Mouse (Mus musculus) hindbrain, embryonic 10.5 days (tissue): Measurements from ENCODE around the gene Olfr374. TPM values are rescaled to one million over a fixed set of nuclear protein-coding genes. Genes with fewer than 3 reads are reported as not detected.
A peak's percentile ranks its signal among the peaks of the same experiment; 100 is the strongest.

Experiments
- DNase-seq: peaks from one replicate; pipeline ENCODE4 v3.0.0-alpha.2; 2017; ENCODE audit warnings: low spot score
- H3K27ac ChIP-seq: fragments of 300-500 bp; sonication (generic); 2 replicates; pipeline ENCODE4 v1.5.1; 2016; ENCODE audit warnings: mild to moderate bottlenecking, moderate library complexity
- H3K27me3 ChIP-seq: fragments of 300-500 bp; sonication (generic); 2 replicates; pipeline ENCODE4 v1.6.1; 2016; ENCODE audit warnings: mild to moderate bottlenecking; ENCODE audit not compliant: poor library complexity, insufficient read depth, severe bottlenecking
- H3K36me3 ChIP-seq: fragments of 300-500 bp; sonication (generic); 2 replicates; pipeline ENCODE4 v1.6.1; 2016; ENCODE audit warnings: mild to moderate bottlenecking, moderate library complexity
- H3K4me1 ChIP-seq: fragments of 300-500 bp; sonication (generic); replicated peaks from 2 replicates; pipeline ENCODE4 v1.6.1; 2016; ENCODE audit warnings: mild to moderate bottlenecking
- H3K4me3 ChIP-seq: fragments of 300-500 bp; sonication (generic); 2 replicates; pipeline ENCODE4 v1.5.1; 2016; ENCODE audit warnings: mild to moderate bottlenecking, moderate library complexity
- H3K9me3 ChIP-seq: fragments of 300-500 bp; sonication (generic); 2 replicates; pipeline ENCODE4 v1.6.1; 2016; ENCODE audit warnings: mild to moderate bottlenecking, moderate library complexity
- WGBS: fragments of 180-500 bp; shearing (Covaris S2); methylation state at CpG from one replicate; pipeline ENCODE4 v1.1.7; 2016; 5-methylcytosine and 5-hydroxymethylcytosine counted together
- polyA plus RNA-seq: library from polyadenylated mRNA; unstranded; fragments of >200 nt; fragmentation: Nextera tagmentation; extraction: Ambion mirVana; gene quantifications from 2 replicates; pipeline ENCODE4 v1.2.1, GENCODE M21; 2016

Olfr374 gene
- polyA plus RNA-seq, 1 experiment from 2014 or later = not detected

- H3K27me3 ChIP-seq = no peaks in the 10 kb centered on the region
- H3K4me3 ChIP-seq = peak within 1 kb of the TSS; percentile 97
- no peaks in the 10 kb centered on the region for H3K9me3 ChIP-seq
- peaks cover 25% of the 10 kb centered on the region for H3K4me1 ChIP-seq
- under 1% methylated on average over 82 of the region's 82 CpGs for WGBS
- peak within 1 kb of the TSS; percentile 94 for H3K27ac ChIP-seq
- H3K36me3 ChIP-seq = peaks cover 32% of the 10 kb centered on the region
- peak; percentile 100 for DNase-seq
Measured at GRCm38 (mm10) chr8:72160707-72161697, 54.2 kb downstream of the Olfr374 start, which contains the start of gene Rab8a. Gene Rab8a, plus strand, starts transcription at chr8:72161200.

- Histone ChIP-seq H3K9me3 (no peaks in the 10 kb centered on the region), H3K27ac (no peak overlapping the region), H3K36me3 (peaks cover 49% of the 10 kb centered on the region), H3K4me1 (peaks cover 25% of the 10 kb centered on the region), H3K4me3 (no peak overlapping the region), H3K27me3 (no peaks in the 10 kb centered on the region)
- no peak for DNase-seq
Measured at GRCm38 (mm10) chr8:72162821-72163220, 56.0 kb downstream of the Olfr374 start.

Other genes with a start within 250 kb of the Olfr374 start
- 4.3 and 5.3 TPM in 2 replicates for gene Zfp709, start 225.0 kb upstream of the Olfr374 start, polyA plus RNA-seq
- gene Zfp882, start 198.4 kb upstream of the Olfr374 start, polyA plus RNA-seq = 8.6 and 8.7 TPM in 2 replicates
- gene Zfp617, start 198.4 kb upstream of the Olfr374 start, polyA plus RNA-seq = 31.7 and 34.2 TPM in 2 replicates
- 18.3 and 26.3 TPM in 2 replicates for gene Zfp961, start 156.0 kb upstream of the Olfr374 start, polyA plus RNA-seq
- 0.50 and 1.0 TPM in 2 replicates for gene Cyp4f18, start 97.4 kb upstream of the Olfr374 start, polyA plus RNA-seq
- gene Olfr372, start 65.8 kb upstream of the Olfr374 start, polyA plus RNA-seq = not detected in 2 replicates
- gene Olfr373, start 23.9 kb upstream of the Olfr374 start, polyA plus RNA-seq = 0.04 TPM in 1 of 2 replicates, not detected in the other
- gene Tpm4, start 27.9 kb downstream of the Olfr374 start, polyA plus RNA-seq = 481 and 624 TPM in 2 replicates
- 141 and 155 TPM in 2 replicates for gene Rab8a, start 54.2 kb downstream of the Olfr374 start, polyA plus RNA-seq
- gene Hsh2d, start 82.6 kb downstream of the Olfr374 start, polyA plus RNA-seq = not detected in 2 replicates
- gene Cib3, start 105.8 kb downstream of the Olfr374 start, polyA plus RNA-seq = not detected in 2 replicates
- not detected in 2 replicates for gene Gm11034, start 106.6 kb downstream of the Olfr374 start, polyA plus RNA-seq
- gene Fam32a, start 112.7 kb downstream of the Olfr374 start, polyA plus RNA-seq = 63.4 and 80.6 TPM in 2 replicates
- 186 and 213 TPM in 2 replicates for gene Ap1m1, start 133.0 kb downstream of the Olfr374 start, polyA plus RNA-seq
- 31.5 and 33.0 TPM in 2 replicates for gene Gm10282, start 198.2 kb downstream of the Olfr374 start, polyA plus RNA-seq
- gene Klf2, start 212.0 kb downstream of the Olfr374 start, polyA plus RNA-seq = 3.9 and 5.8 TPM in 2 replicates